Mouse (Mus musculus) liver, embryonic 11.5 days (tissue): ENCODE results near the gene Mrpl28. TPM values are rescaled to one million over a fixed set of nuclear protein-coding genes. Genes with fewer than 3 reads are reported as not detected.
"Not testable (repeated sequence)": the region's sequence is repeated elsewhere in the genome, so short reads cannot be mapped to it uniquely, and the experiment has no call there.

Experiments
- ATAC-seq: fragments of 200-750 bp; cut with Nextera tagmentation; replicated peaks from 2 replicates; pipeline ENCODE4 v1.8.0; 2017; ENCODE audit warnings: moderate number of reproducible peaks, mild to moderate bottlenecking, moderate TSS enrichment, moderate library complexity; ENCODE audit not compliant: low FRiP score
- DNase-seq: peaks from one replicate; pipeline ENCODE4 v3.0.0-alpha.2; 2017; ENCODE audit warnings: low spot score
- H3K27ac ChIP-seq: fragments of 300-500 bp; sonication (generic); 2 replicates; pipeline ENCODE4 v1.5.1; 2014; ENCODE audit warnings: mild to moderate bottlenecking, low read depth, low read length, control low read depth
- H3K27me3 ChIP-seq: fragments of 300-500 bp; sonication (generic); replicated peaks from 2 replicates; pipeline ENCODE4 v1.6.1; 2014; ENCODE audit warnings: low read length, mixed read lengths; ENCODE audit not compliant: control insufficient read depth, insufficient read depth
- H3K36me3 ChIP-seq: fragments of 300-500 bp; sonication (generic); 2 replicates; pipeline ENCODE4 v1.6.1; 2014; ENCODE audit warnings: mild to moderate bottlenecking, low read length, moderate library complexity, mixed read lengths; ENCODE audit not compliant: control insufficient read depth, insufficient read depth
- H3K4me1 ChIP-seq: fragments of 300-500 bp; sonication (generic); replicated peaks from 2 replicates; pipeline ENCODE4 v1.6.1; 2014; ENCODE audit warnings: low read length, mixed read lengths; ENCODE audit not compliant: control insufficient read depth, insufficient read depth
- H3K4me2 ChIP-seq: fragments of 300-500 bp; sonication (generic); 2 replicates; pipeline ENCODE4 v1.6.1; 2014; ENCODE audit warnings: mild to moderate bottlenecking, control low read depth, moderate library complexity
- H3K4me3 ChIP-seq: fragments of 300-500 bp; sonication (generic); 2 replicates; pipeline ENCODE4 v1.5.1; 2014; ENCODE audit warnings: low read depth, low read length, control low read depth
- H3K9ac ChIP-seq: fragments of 300-500 bp; sonication (generic); 2 replicates; pipeline ENCODE4 v1.6.1; 2014; ENCODE audit warnings: low read depth, low read length, control low read depth
- H3K9me3 ChIP-seq: fragments of 300-500 bp; sonication (generic); 2 replicates; pipeline ENCODE4 v1.6.1; 2016; ENCODE audit warnings: low read length, inconsistent platforms, mixed read lengths; ENCODE audit not compliant: control insufficient read depth
- WGBS: fragments of 180-500 bp; shearing (Covaris S2); extraction: QIAGEN DNeasy Blood & Tissue Kit; methylation state at CpG from one replicate; pipeline ENCODE4 v1.1.7; 2014; 5-methylcytosine and 5-hydroxymethylcytosine counted together
- polyA plus RNA-seq: library from polyadenylated mRNA; unstranded; fragments of >200 nt; fragmentation: Nextera tagmentation; extraction: Ambion mirVana; gene quantifications from 2 replicates; pipeline ENCODE4 v1.2.1, GENCODE M21; 2014

Mrpl28 gene
- polyA plus RNA-seq, 1 experiment from 2014 or later: 253 TPM

DNA sequence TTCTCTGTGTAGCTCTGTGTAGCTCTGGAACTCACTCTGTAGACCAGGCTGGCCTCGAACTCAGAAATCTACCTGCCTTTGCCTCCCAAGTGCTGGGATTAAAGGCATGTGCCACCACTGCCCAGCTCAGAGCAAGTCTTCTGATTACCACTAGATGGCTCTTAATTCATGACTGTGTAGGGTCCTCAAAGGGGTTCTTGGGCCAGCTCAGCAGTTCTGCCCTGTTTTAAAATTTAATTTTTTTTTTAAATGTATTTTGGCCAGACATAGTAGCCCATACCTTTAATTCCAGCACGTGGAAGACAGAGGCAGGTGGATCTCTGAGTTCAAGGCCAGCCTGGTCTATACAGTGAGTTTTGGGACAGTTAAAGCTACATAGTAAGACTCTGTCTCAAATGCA is 51.9 kb downstream of the Mrpl28 start:
- not testable (repeated sequence) for H3K27me3 ChIP-seq, H3K4me1 ChIP-seq, H3K9ac ChIP-seq, H3K4me2 ChIP-seq, ATAC-seq, H3K4me3 ChIP-seq, H3K9me3 ChIP-seq, DNase-seq, H3K27ac ChIP-seq
- WGBS: 85% methylated on average over 2 of the region's 2 CpGs
- H3K36me3 ChIP-seq: peaks cover 12% of the 10 kb centered on the region; the same call in 1 of the 2 replicates

Other genes starting within 250 kb of the Mrpl28 start
- 70.7 and 74.5 TPM in 2 replicates for gene Mettl26, start 248.4 kb upstream of the Mrpl28 start, polyA plus RNA-seq
- 2.1 and 2.4 TPM in 2 replicates for gene Wfikkn1, start 242.6 kb upstream of the Mrpl28 start, polyA plus RNA-seq
- gene Rab40c, start 203.8 kb upstream of the Mrpl28 start, polyA plus RNA-seq: 9.9 and 10.7 TPM in 2 replicates
- 137 and 139 TPM in 2 replicates for gene Pigq, start 178.6 kb upstream of the Mrpl28 start, polyA plus RNA-seq
- gene Nhlrc4, start 178.5 kb upstream of the Mrpl28 start, polyA plus RNA-seq: 0.85 and 1.4 TPM in 2 replicates
- 0.68 and 0.85 TPM in 2 replicates for gene A930017K11Rik, start 170.9 kb upstream of the Mrpl28 start, polyA plus RNA-seq
- 23.0 and 27.4 TPM in 2 replicates for gene Capn15, start 137.7 kb upstream of the Mrpl28 start, polyA plus RNA-seq
- 7.0 and 7.6 TPM in 2 replicates for gene Rab11fip3, start 53.9 kb upstream of the Mrpl28 start, polyA plus RNA-seq
- 18.2 and 20.1 TPM in 2 replicates for gene Decr2, start 33.2 kb upstream of the Mrpl28 start, polyA plus RNA-seq
- gene Nme4, start 27.9 kb upstream of the Mrpl28 start, polyA plus RNA-seq: 111 and 120 TPM in 2 replicates
- gene Tmem8, start 10.2 kb upstream of the Mrpl28 start, polyA plus RNA-seq: 1.6 and 2.1 TPM in 2 replicates
- 12.8 and 13.1 TPM in 2 replicates for gene Axin1, start 15.2 kb downstream of the Mrpl28 start, polyA plus RNA-seq
- gene Pdia2, start 75.6 kb downstream of the Mrpl28 start, polyA plus RNA-seq: 62.4 and 68.8 TPM in 2 replicates
- gene Rgs11, start 79.5 kb downstream of the Mrpl28 start, polyA plus RNA-seq: 2.2 and 2.4 TPM in 2 replicates
- 27.7 and 28.8 TPM in 2 replicates for gene Arhgdig, start 84.3 kb downstream of the Mrpl28 start, polyA plus RNA-seq
- gene Fam234a, start 120.7 kb downstream of the Mrpl28 start, polyA plus RNA-seq: 19.6 and 20.2 TPM in 2 replicates
- gene Luc7l, start 129.4 kb downstream of the Mrpl28 start, polyA plus RNA-seq: 107 and 110 TPM in 2 replicates